Mouse (Mus musculus): ENCODE results near the gene Itgb1. TPM values are rescaled to one million over a fixed set of nuclear protein-coding genes. Genes with fewer than 3 reads are reported as not detected.

Itgb1 gene
- polyA plus RNA-seq, 1 experiment from 2014 or later: 216 TPM

- Histone ChIP-seq H3K9ac (no peak overlapping the region), H3K4me3 (no peak overlapping the region), H3K36me3 (no peaks in the 10 kb centered on the region), H3K4me2 (no peak overlapping the region), H3K27ac (no peak overlapping the region), H3K27me3 (no peaks in the 10 kb centered on the region), H3K4me1 (no peaks in the 10 kb centered on the region), H3K9me3 (peaks cover 6% of the 10 kb centered on the region; the same call in 1 of the 2 replicates)
- 87% methylated on average over 2 of the region's 2 CpGs for WGBS
- ATAC-seq (ENCODE audit: insufficient number of reproducible peaks, insufficient read depth, low FRiP score, low TSS enrichment, low read depth): no peak
These were observed 22.8 kb upstream of the Itgb1 start for GRCm38 (mm10) chr8:128662696-128663095.

GRCm38 (mm10) chr8:128663106-128663505, 22.3 kb upstream of the Itgb1 start:
- H3K4me3 ChIP-seq: no peak overlapping the region
- no peak for ATAC-seq (ENCODE audit: insufficient number of reproducible peaks, insufficient read depth, low FRiP score, low TSS enrichment, low read depth)
- H3K4me2 ChIP-seq: no peak overlapping the region
- H3K9ac ChIP-seq: no peak overlapping the region
- H3K9me3 ChIP-seq: peaks cover 5% of the 10 kb centered on the region; the same call in 1 of the 2 replicates
- no peaks in the 10 kb centered on the region for H3K36me3 ChIP-seq
- WGBS: 55% methylated on average over 2 of the region's 2 CpGs
- no peaks in the 10 kb centered on the region for H3K4me1 ChIP-seq
- no peaks in the 10 kb centered on the region for H3K27me3 ChIP-seq
- H3K27ac ChIP-seq: no peak overlapping the region

GRCm38 (mm10) chr8:128666576-128667263, 18.7 kb upstream of the Itgb1 start:
- ATAC-seq (ENCODE audit: insufficient number of reproducible peaks, insufficient read depth, low FRiP score, low TSS enrichment, low read depth): no peak
- H3K4me2 ChIP-seq: no peak overlapping the region
- H3K27ac ChIP-seq: no peak overlapping the region
- H3K27me3 ChIP-seq: no peaks in the 10 kb centered on the region
- WGBS: 72% methylated on average over 4 of the region's 4 CpGs
- no peaks in the 10 kb centered on the region for H3K9me3 ChIP-seq
- H3K4me3 ChIP-seq: no peak overlapping the region
- no peak overlapping the region for H3K9ac ChIP-seq
- H3K4me1 ChIP-seq: no peaks in the 10 kb centered on the region
- H3K36me3 ChIP-seq: no peaks in the 10 kb centered on the region

GRCm38 (mm10) chr8:128671813-128672212, 13.6 kb upstream of the Itgb1 start:
- Histone ChIP-seq H3K4me3 (no peak overlapping the region), H3K4me1 (no peaks in the 10 kb centered on the region), H3K27me3 (no peaks in the 10 kb centered on the region), H3K4me2 (no peak overlapping the region), H3K36me3 (no peaks in the 10 kb centered on the region), H3K27ac (no peak overlapping the region), H3K9ac (no peak overlapping the region), H3K9me3 (no peaks in the 10 kb centered on the region)
- 95% methylated on average over 1 of the region's 1 CpGs for WGBS
- no peak for ATAC-seq (ENCODE audit: insufficient number of reproducible peaks, insufficient read depth, low FRiP score, low TSS enrichment, low read depth)

- no peak overlapping the region for H3K9ac ChIP-seq
- ATAC-seq (ENCODE audit: insufficient number of reproducible peaks, insufficient read depth, low FRiP score, low TSS enrichment, low read depth): no peak
- no peak overlapping the region for H3K4me3 ChIP-seq
- H3K4me2 ChIP-seq: no peak overlapping the region
- no peaks in the 10 kb centered on the region for H3K36me3 ChIP-seq
- no peak overlapping the region for H3K27ac ChIP-seq
- WGBS: 79% methylated on average over 2 of the region's 2 CpGs
- H3K4me1 ChIP-seq: no peaks in the 10 kb centered on the region
- no peaks in the 10 kb centered on the region for H3K27me3 ChIP-seq
- H3K9me3 ChIP-seq: no peaks in the 10 kb centered on the region
These were observed 13.0 kb upstream of the Itgb1 start for GRCm38 (mm10) chr8:128672441-128672840.

- 80% methylated on average over 1 of the region's 1 CpGs for WGBS
- ATAC-seq (ENCODE audit: insufficient number of reproducible peaks, insufficient read depth, low FRiP score, low TSS enrichment, low read depth): no peak
- H3K27ac ChIP-seq: no peak overlapping the region
- no peaks in the 10 kb centered on the region for H3K4me1 ChIP-seq
- H3K9ac ChIP-seq: no peak overlapping the region
- no peak overlapping the region for H3K4me2 ChIP-seq
- H3K27me3 ChIP-seq: no peaks in the 10 kb centered on the region
- no peaks in the 10 kb centered on the region for H3K36me3 ChIP-seq
- no peak overlapping the region for H3K4me3 ChIP-seq
- no peaks in the 10 kb centered on the region for H3K9me3 ChIP-seq
These were observed 12.5 kb upstream of the Itgb1 start for GRCm38 (mm10) chr8:128672950-128673349.

GRCm38 (mm10) chr8:128675848-128676629, 9.4 kb upstream of the Itgb1 start:
- Histone ChIP-seq H3K27me3 (no peaks in the 10 kb centered on the region), H3K27ac (no peak overlapping the region), H3K36me3 (no peaks in the 10 kb centered on the region), H3K4me3 (no peak overlapping the region), H3K9ac (no peak overlapping the region), H3K9me3 (no peaks in the 10 kb centered on the region), H3K4me1 (no peaks in the 10 kb centered on the region), H3K4me2 (no peak overlapping the region)
- 79% methylated on average over 3 of the region's 3 CpGs for WGBS
- no peak for ATAC-seq (ENCODE audit: insufficient number of reproducible peaks, insufficient read depth, low FRiP score, low TSS enrichment, low read depth)

GRCm38 (mm10) chr8:128679909-128680308, 5.5 kb upstream of the Itgb1 start:
- Histone ChIP-seq H3K4me2 (no peak overlapping the region), H3K9ac (no peak overlapping the region), H3K27me3 (no peaks in the 10 kb centered on the region), H3K4me3 (no peak overlapping the region), H3K27ac (0 out of 2 replicates have a peak overlapping the region, but pooled peaks have one; percentile 7), H3K4me1 (peaks cover 3% of the 10 kb centered on the region; the same call in 1 of the 2 replicates), H3K36me3 (no peaks in the 10 kb centered on the region), H3K9me3 (no peaks in the 10 kb centered on the region)
- WGBS: 62% methylated on average over 2 of the region's 2 CpGs
- ATAC-seq (ENCODE audit: insufficient number of reproducible peaks, insufficient read depth, low FRiP score, low TSS enrichment, low read depth): no peak

GRCm38 (mm10) chr8:128680548-128681325, 4.7 kb upstream of the Itgb1 start:
- no peaks in the 10 kb centered on the region for H3K36me3 ChIP-seq
- H3K27ac ChIP-seq: no peak overlapping the region
- H3K4me3 ChIP-seq: no peak overlapping the region

GRCm38 (mm10) chr8:128681970-128682369, 3.5 kb upstream of the Itgb1 start:
- no peak overlapping the region for H3K4me3 ChIP-seq
- no peaks in the 10 kb centered on the region for H3K36me3 ChIP-seq
- H3K4me1 ChIP-seq: peaks cover 4% of the 10 kb centered on the region; the same call in 1 of the 2 replicates
- WGBS: 88% methylated on average over 3 of the region's 3 CpGs
- H3K4me2 ChIP-seq: no peak overlapping the region
- no peaks in the 10 kb centered on the region for H3K27me3 ChIP-seq
- ATAC-seq (ENCODE audit: insufficient number of reproducible peaks, insufficient read depth, low FRiP score, low TSS enrichment, low read depth): no peak
- no peak overlapping the region for H3K9ac ChIP-seq
- H3K9me3 ChIP-seq: no peaks in the 10 kb centered on the region
- no peak overlapping the region for H3K27ac ChIP-seq

More at GRCm38 (mm10) chr8:128680548-128681325, 4.7 kb upstream of the Itgb1 start:
- H3K4me2 ChIP-seq: no peak overlapping the region
- 83% methylated on average over 2 of the region's 2 CpGs for WGBS
- H3K9ac ChIP-seq: no peak overlapping the region
- no peaks in the 10 kb centered on the region for H3K27me3 ChIP-seq
- no peak for ATAC-seq (ENCODE audit: insufficient number of reproducible peaks, insufficient read depth, low FRiP score, low TSS enrichment, low read depth)
- H3K9me3 ChIP-seq: no peaks in the 10 kb centered on the region
- peaks cover 3% of the 10 kb centered on the region; the same call in 1 of the 2 replicates for H3K4me1 ChIP-seq
